Mouse (Mus musculus): Measurements from ENCODE around the gene Lrit3. TPM values are rescaled to one million over a fixed set of nuclear protein-coding genes. Genes with fewer than 3 reads are reported as not detected.
"Not testable (repeated sequence)": the region's sequence is repeated elsewhere in the genome, so short reads cannot be mapped to it uniquely, and the experiment has no call there.

The Lrit3 gene
- polyA plus RNA-seq, 1 experiment from 2014 or later: not detected

- Histone ChIP-seq H3K27ac (ENCODE audit: poor library complexity, severe bottlenecking) (no peak overlapping the region), H3K9ac (no peak overlapping the region), H3K9me3 (replicated peaks) (no peaks in the 10 kb centered on the region), H3K4me2 (no peak overlapping the region), H3K36me3 (no peaks in the 10 kb centered on the region), H3K27me3 (replicated peaks) (no peaks in the 10 kb centered on the region), H3K4me3 (no peak overlapping the region), H3K4me1 (replicated peaks) (no peaks in the 10 kb centered on the region)
- no peak for ATAC-seq (ENCODE audit: insufficient number of reproducible peaks, low FRiP score)
- WGBS: 74% methylated on average over 6 of the region's 6 CpGs
These were observed 32.6 kb downstream of the Lrit3 start for GRCm38 (mm10) chr3:129771210-129771609.

GRCm38 (mm10) chr3:129766971-129767794 is 36.6 kb downstream of the Lrit3 start:
- H3K36me3 ChIP-seq: no peaks in the 10 kb centered on the region
- no peak overlapping the region for H3K9ac ChIP-seq
- WGBS: 79% methylated on average over 10 of the region's 10 CpGs
- H3K27ac ChIP-seq (ENCODE audit: poor library complexity, severe bottlenecking): no peak overlapping the region
- H3K27me3 ChIP-seq (replicated peaks): no peaks in the 10 kb centered on the region
- H3K4me3 ChIP-seq: no peak overlapping the region
- no peak for ATAC-seq (ENCODE audit: insufficient number of reproducible peaks, low FRiP score)
- H3K9me3 ChIP-seq (replicated peaks): no peaks in the 10 kb centered on the region
- no peak overlapping the region for H3K4me2 ChIP-seq
- no peaks in the 10 kb centered on the region for H3K4me1 ChIP-seq (replicated peaks)

- no peak overlapping the region for H3K4me2 ChIP-seq
These were observed 37.7 kb downstream of the Lrit3 start for GRCm38 (mm10) chr3:129766106-129766505.

GRCm38 (mm10) chr3:129757599-129757998 is 46.2 kb downstream of the Lrit3 start:
- not testable (repeated sequence) for H3K27me3 ChIP-seq (replicated peaks); H3K4me3 ChIP-seq; H3K27ac ChIP-seq (ENCODE audit: poor library complexity, severe bottlenecking); H3K4me2 ChIP-seq; H3K9me3 ChIP-seq (replicated peaks); H3K9ac ChIP-seq; ATAC-seq (ENCODE audit: insufficient number of reproducible peaks, low FRiP score); H3K36me3 ChIP-seq
- H3K4me1 ChIP-seq (replicated peaks): peaks cover 24% of the 10 kb centered on the region
- 86% methylated on average over 1 of the region's 1 CpGs for WGBS

More at GRCm38 (mm10) chr3:129766106-129766505, 37.7 kb downstream of the Lrit3 start:
- Histone ChIP-seq H3K9ac (no peak overlapping the region), H3K9me3 (replicated peaks) (no peaks in the 10 kb centered on the region), H3K27ac (ENCODE audit: poor library complexity, severe bottlenecking) (no peak overlapping the region), H3K27me3 (replicated peaks) (no peaks in the 10 kb centered on the region), H3K36me3 (no peaks in the 10 kb centered on the region), H3K4me3 (no peak overlapping the region), H3K4me1 (replicated peaks) (no peaks in the 10 kb centered on the region)
- no peak for ATAC-seq (ENCODE audit: insufficient number of reproducible peaks, low FRiP score)
- WGBS: 76% methylated on average over 4 of the region's 4 CpGs

GRCm38 (mm10) chr3:129754650-129755604 is 48.9 kb downstream of the Lrit3 start, which contains the start of gene Egf:
TSS of gene Egf (minus strand) at chr3:129755316.
- peak; percentile 51; the same call in 1 of the 2 replicates for ATAC-seq (ENCODE audit: insufficient number of reproducible peaks, low FRiP score)
- H3K4me1 ChIP-seq (replicated peaks): peaks cover 28% of the 10 kb centered on the region
- peaks cover 3% of the 10 kb centered on the region for H3K27me3 ChIP-seq (replicated peaks)
- WGBS: 11% methylated on average over 20 of the region's 20 CpGs
- peak within 1 kb of the TSS; percentile 55 for H3K9ac ChIP-seq
- no peaks in the 10 kb centered on the region for H3K36me3 ChIP-seq
- H3K27ac ChIP-seq (ENCODE audit: poor library complexity, severe bottlenecking): no peak within 1 kb of the TSS
- H3K4me3 ChIP-seq: peak within 1 kb of the TSS; percentile 37
- peak within 1 kb of the TSS; percentile 77 for H3K4me2 ChIP-seq
- H3K9me3 ChIP-seq (replicated peaks): 0 out of 2 replicates have a peak, but pooled peaks cover 2% of the 10 kb centered on the region

- no peaks in the 10 kb centered on the region for H3K27me3 ChIP-seq (replicated peaks)
- ATAC-seq (ENCODE audit: insufficient number of reproducible peaks, low FRiP score): no peak
- no peaks in the 10 kb centered on the region for H3K36me3 ChIP-seq
- no peaks in the 10 kb centered on the region for H3K4me1 ChIP-seq (replicated peaks)
- H3K4me2 ChIP-seq: no peak overlapping the region
- H3K4me3 ChIP-seq: no peak overlapping the region
- 50% methylated on average over 8 of the region's 8 CpGs for WGBS
- H3K9me3 ChIP-seq (replicated peaks): no peaks in the 10 kb centered on the region
- no peak overlapping the region for H3K27ac ChIP-seq (ENCODE audit: poor library complexity, severe bottlenecking)
- no peak overlapping the region for H3K9ac ChIP-seq
These were observed 59.0 kb downstream of the Lrit3 start for GRCm38 (mm10) chr3:129744803-129745202.

- Histone ChIP-seq H3K4me2 (no peak overlapping the region), H3K36me3 (no peaks in the 10 kb centered on the region), H3K9ac (no peak overlapping the region), H3K27me3 (replicated peaks) (no peaks in the 10 kb centered on the region), H3K27ac (ENCODE audit: poor library complexity, severe bottlenecking) (no peak overlapping the region), H3K9me3 (replicated peaks) (no peaks in the 10 kb centered on the region), H3K4me1 (replicated peaks) (no peaks in the 10 kb centered on the region), H3K4me3 (no peak overlapping the region)
- WGBS: 70% methylated on average over 6 of the region's 6 CpGs
- ATAC-seq (ENCODE audit: insufficient number of reproducible peaks, low FRiP score): no peak
These were observed 61.0 kb downstream of the Lrit3 start for GRCm38 (mm10) chr3:129742781-129743180.

- Histone ChIP-seq H3K9ac (no peak overlapping the region), H3K4me3 (no peak overlapping the region), H3K27ac (ENCODE audit: poor library complexity, severe bottlenecking) (no peak overlapping the region), H3K27me3 (replicated peaks) (no peaks in the 10 kb centered on the region), H3K36me3 (no peaks in the 10 kb centered on the region), H3K4me2 (no peak overlapping the region), H3K4me1 (replicated peaks) (no peaks in the 10 kb centered on the region), H3K9me3 (replicated peaks) (no peaks in the 10 kb centered on the region)
- ATAC-seq (ENCODE audit: insufficient number of reproducible peaks, low FRiP score): no peak
- WGBS: 74% methylated on average over 16 of the region's 16 CpGs
These were observed 65.3 kb downstream of the Lrit3 start for GRCm38 (mm10) chr3:129738291-129739183.

Data from heart, embryonic 12.5 days (tissue).